Mouse (Mus musculus): ENCODE measurements around the gene Elf1.
"Not testable (repeated sequence)": the region's sequence is repeated elsewhere in the genome, so short reads cannot be mapped to it uniquely, and the experiment has no call there.

The Elf1 gene

GRCm38 (mm10) chr14:79480624-79481338 is at the start of gene Elf1:
Gene Elf1 (plus strand): TSS chr14:79481194.
- CTCF ChIA-PET: interaction anchor here (1.1 kb wide), 1 partner anchor 87 kb away, joined by 5 read pairs; no protein-coding TSS in a partner anchor

GRCm38 (mm10) chr14:79434068-79434467 is 46.9 kb upstream of the Elf1 start:
- CTCF ChIA-PET: no interaction called here

DNA sequence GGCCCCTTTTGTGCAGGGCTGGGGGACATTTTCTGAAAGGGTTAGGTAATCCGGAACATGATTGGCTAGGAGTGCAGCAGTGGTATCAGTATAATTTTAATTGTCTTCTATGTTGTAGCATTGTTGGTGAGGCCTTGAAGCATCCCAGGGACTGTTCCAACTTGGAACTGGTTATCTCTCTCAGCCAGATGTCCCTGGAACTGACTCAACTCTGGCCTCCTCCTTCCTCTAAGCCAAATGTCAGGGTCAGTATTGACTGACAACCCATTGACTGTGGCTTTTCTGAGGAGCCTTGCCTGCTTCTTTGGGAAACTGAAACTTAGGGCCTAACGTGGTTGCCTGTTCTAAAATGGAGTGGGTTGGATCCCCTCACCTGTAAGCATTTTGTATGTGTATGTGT is 40.3 kb upstream of the Elf1 start:
- CTCF ChIA-PET: interaction anchor here (0.6 kb wide), 1 partner anchor 26 kb away, joined by 3 read pairs; no protein-coding TSS in a partner anchor

- CTCF ChIA-PET: no interaction called here
These were observed 39.6 kb upstream of the Elf1 start for GRCm38 (mm10) chr14:79441441-79441840.

GRCm38 (mm10) chr14:79444601-79445000 is 36.4 kb upstream of the Elf1 start:
- CTCF ChIA-PET: no interaction called here

- CTCF ChIA-PET: no interaction called here
These were observed 35.9 kb upstream of the Elf1 start for GRCm38 (mm10) chr14:79445055-79445620.

DNA sequence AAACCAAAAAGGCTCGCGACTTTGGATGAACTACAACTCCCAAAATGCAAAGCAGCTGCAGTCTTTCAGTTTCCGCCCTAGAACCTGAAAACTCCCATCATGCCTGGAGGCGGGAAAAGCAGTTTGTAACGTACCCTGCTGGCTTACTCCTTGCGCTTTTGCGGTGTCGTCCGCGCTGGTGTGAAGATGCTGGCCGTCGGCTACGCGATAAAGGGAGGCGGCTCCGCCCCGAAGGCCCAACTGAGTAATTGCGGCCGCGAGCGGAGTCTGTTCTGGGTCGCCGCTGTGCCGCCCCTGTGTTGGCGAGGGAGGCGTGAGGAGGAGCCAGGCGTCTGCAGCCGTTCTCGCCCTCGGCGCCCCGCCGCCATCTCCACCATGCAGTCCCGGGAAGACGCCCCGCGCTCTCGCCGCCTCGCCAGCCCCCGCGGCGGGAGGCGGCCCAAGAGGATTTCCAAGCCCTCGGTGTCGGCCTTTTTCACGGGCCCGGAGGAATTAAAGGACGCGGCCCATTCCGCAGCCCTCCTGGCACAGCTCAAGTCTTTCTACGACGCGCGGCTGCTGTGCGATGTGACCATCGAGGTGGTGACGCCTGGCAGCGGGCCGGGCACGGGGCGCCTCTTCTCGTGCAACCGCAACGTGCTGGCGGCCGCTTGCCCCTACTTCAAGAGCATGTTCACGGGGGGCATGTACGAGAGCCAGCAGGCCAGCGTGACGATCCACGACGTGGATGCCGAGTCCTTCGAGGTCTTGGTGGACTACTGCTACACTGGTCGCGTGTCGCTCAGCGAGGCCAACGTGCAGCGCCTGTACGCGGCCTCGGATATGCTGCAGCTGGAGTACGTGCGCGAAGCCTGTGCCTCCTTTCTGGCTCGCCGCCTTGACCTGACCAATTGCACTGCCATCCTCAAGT is 29.1 kb upstream of the Elf1 start, which contains the start of gene Kbtbd6:
Gene Kbtbd6 (plus strand): TSS at position 155 of the 910 bp plus-strand sequence.
- CTCF ChIA-PET: not testable (repeated sequence)

DNA sequence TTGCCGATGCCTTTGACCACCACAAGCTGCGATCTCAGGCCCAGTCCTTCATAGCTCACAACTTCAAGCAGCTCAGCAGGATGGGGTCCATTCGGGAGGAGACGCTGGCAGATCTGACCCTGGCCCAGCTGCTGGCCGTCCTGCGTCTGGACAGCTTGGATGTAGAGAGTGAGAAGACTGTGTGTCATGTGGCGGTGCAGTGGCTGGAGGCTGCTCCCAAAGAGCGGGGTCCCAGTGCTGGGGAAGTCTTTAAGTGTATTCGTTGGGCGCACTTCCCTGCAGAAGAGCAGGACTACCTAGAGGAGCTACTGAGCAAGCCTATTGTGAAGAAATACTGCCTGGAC is 28.4 kb upstream of the Elf1 start:
- CTCF ChIA-PET: not testable (repeated sequence)

DNA sequence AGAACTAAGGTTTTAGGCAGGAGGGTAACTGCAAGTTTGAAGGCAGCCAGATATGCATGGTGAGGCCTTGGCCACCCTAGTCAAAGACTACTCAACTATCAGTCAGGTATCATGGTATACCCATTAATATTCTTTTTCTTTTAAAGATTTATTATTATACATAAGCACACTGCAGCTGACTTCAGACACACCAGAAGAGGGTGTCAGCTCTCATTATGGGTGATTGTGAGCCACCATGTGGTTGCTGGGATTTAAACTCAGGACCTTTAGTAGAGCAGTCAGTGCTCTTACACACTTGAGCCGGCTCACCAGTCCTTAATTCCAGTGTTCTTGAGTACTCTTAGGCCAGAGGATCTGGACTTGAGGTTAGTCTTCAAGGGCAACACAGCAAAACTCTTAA is 20.6 kb upstream of the Elf1 start:
- CTCF ChIA-PET: no interaction called here

DNA sequence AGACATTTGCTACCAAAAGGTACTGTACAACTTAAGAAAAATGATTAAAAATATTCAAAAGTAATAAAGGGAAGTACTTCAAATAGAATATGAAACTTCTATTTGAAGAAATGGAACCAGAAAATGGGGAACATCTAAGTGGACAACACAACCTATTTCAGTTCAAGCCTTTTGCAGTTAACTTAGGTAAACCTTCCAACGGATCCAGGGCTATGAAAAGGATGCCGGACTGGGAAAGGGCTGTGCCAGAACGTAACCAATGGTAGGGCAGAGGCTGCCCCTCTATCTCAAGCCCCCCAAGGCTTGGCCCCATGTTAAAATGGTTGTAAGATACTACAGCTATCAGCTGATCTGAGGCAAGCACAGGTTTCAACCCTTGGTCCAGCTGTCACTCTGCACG is 20.0 kb upstream of the Elf1 start:
- CTCF ChIA-PET: no interaction called here

GRCm38 (mm10) chr14:79465623-79466022 is 15.4 kb upstream of the Elf1 start:
- CTCF ChIA-PET: no interaction called here

GRCm38 (mm10) chr14:79467621-79468020 is 13.4 kb upstream of the Elf1 start:
- CTCF ChIA-PET: no interaction called here

DNA sequence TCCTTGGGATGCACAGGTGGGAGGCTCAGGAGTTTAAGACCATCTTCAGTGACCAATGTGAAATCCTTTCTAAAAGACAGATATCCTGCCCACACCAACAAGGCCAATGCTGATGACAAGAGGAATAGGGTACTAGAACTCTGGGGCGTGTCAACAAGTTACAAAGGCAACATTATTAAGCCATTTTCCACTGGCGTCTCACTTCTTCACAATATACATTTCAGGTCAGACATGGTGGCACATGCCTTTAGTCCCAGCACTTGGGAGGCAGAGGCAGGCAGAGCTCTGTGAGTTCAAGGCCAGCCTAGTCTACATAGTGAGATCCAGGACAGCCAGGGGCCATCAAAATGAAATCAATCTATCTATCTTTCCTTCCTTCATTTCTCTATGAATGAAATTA is 7.6 kb upstream of the Elf1 start:
- CTCF ChIA-PET: no interaction called here

DNA sequence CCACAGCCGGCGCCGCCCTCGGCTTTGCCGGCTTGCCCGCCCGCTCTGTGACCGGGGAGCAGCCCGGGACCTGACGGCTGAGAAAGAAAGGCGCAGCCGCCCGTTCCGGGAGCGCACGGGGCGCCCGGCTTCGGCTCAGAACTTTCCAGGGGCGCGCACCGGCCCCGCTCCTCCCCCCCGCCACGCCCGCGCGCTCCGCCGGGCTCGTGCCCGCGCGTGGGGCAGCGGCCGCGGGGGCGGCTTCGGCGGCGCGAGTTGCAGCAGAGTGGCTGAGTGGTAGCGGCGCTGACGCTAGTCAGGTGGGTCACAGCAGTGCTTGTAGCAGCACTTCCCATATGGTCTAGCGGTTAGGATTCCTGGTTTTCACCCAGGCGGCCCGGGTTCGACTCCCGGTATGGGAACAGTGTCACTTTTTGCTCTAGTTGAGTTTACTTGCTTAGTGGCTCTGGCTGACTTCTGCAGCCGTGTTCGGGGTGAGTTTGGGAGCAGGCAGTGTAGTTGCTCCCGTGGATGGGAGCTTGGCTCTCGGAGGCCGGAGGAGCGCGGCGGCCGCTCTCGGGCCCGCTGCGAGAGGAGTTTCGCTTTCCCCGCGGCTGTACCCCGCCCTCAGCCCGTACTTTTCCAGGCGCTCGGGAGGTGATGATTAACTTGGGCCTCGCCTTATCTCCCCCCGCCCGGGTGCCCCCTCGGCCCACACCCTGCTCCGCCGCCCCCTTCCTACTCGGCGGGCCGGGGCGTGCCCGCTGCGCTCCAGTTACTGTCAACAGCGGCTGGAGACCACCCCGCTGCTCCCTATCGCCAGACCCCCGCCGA is 551 bp downstream of the Elf1 start, which contains the start of gene Wbp4:
Gene Wbp4 (minus strand): TSS at position 182 of the 813 bp plus-strand sequence.
- CTCF ChIA-PET: interaction anchor here (0.6 kb wide), 1 partner anchor 71 kb away, joined by 3 read pairs; no protein-coding TSS in a partner anchor

- CTCF ChIA-PET: interaction anchor here (0.6 kb wide), 1 partner anchor 70 kb away, joined by 3 read pairs; no protein-coding TSS in a partner anchor
These were observed 1.3 kb downstream of the Elf1 start for GRCm38 (mm10) chr14:79482251-79482661.

- CTCF ChIA-PET: interaction anchor here (0.5 kb wide), 1 partner anchor 105 kb away, joined by 3 read pairs; the partner anchor contains the start of gene Sugt1
These were observed 1.9 kb downstream of the Elf1 start for GRCm38 (mm10) chr14:79482747-79483355.

- CTCF ChIA-PET: no interaction called here
These were observed 2.7 kb downstream of the Elf1 start for GRCm38 (mm10) chr14:79483611-79484120.

DNA sequence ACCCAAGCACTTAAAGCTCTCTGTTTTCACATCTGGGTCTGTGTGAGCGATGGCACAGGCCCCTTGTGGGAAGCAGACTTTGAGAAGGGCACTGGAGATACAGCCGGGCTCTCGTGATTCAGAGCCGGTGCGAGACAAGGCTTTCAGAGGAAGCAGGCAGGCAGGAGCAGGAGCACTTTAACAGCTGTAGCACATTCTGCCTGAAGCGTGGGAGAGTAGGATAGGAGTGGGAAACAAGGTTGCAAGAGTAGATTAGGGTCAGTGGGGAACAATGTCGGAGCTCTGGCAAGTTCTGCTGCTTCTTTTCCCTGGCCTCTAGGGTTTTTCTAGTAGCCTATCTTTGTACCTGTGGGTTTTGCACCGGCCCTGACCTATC is 5.6 kb downstream of the Elf1 start:
- CTCF ChIA-PET: interaction anchor here (0.6 to 1.3 kb wide), 2 partner anchors 26 to 611 kb away, joined by 3 to 9 read pairs; no protein-coding TSS in a partner anchor

DNA sequence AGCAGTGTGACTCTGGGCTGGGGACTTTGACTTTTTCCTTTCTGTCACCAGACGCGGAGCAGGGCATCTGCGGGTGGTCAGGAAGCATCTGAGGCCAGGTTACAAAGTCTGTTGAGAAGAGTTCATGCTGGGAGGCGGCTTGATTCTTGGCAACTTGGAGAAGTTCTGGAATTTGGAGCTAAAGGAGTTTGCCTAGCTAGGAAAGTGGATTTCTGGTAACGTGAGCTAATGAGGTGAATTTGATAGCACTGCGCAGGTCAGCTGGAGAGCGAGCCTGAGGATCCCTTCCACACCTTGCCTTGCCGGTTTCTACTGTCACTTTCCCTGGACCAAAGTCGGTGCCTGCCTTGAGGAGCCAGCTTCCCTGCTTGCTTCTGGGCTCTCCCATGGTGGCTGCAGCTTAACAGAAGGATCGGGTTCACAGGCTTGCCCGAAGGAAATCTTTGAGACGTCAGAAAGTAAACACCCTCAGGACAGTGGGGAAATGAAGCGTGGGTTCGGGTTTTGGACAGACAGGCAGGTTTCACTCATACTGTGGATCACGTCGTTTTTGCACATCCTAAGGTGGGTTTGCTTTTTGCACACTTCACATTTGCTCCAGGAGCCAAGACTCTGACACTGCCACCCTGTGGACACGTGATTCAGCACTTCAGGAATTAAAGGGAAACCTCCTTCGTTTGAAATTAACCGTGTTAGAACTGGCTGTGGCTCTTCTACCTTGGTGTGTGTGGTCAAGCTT is 6.2 kb downstream of the Elf1 start:
- CTCF ChIA-PET: interaction anchor here (0.6 to 1.3 kb wide), 2 partner anchors 25 to 95 kb away, joined by 3 to 5 read pairs; no protein-coding TSS in a partner anchor

GRCm38 (mm10) chr14:79488531-79488930 is 7.5 kb downstream of the Elf1 start:
- CTCF ChIA-PET: interaction anchor here (0.7 kb wide), 1 partner anchor 18 kb away, joined by 4 read pairs; no protein-coding TSS in a partner anchor
